Mouse (Mus musculus): ENCODE data around the gene Apobec1. TPM values are rescaled to one million over a fixed set of nuclear protein-coding genes. Genes with fewer than 3 reads are reported as not detected.
A peak's percentile ranks its signal among the peaks of the same experiment; 100 is the strongest.
"Not testable (repeated sequence)": the region's sequence is repeated elsewhere in the genome, so short reads cannot be mapped to it uniquely, and the experiment has no call there.

Apobec1 gene
- total and polyA plus RNA-seq, 3 experiments, result 39.6 to 42.6 (median 41.9) TPM

- DNase-seq (ENCODE audit: extremely low read depth); H3K79me2 ChIP-seq (replicated peaks; ENCODE audit: control insufficient read depth, extremely low read depth, insufficient read depth, poor library complexity, severe bottlenecking); H3K4me2 ChIP-seq (ENCODE audit: insufficient read depth, low read depth, poor library complexity, severe bottlenecking); H3K27me3 ChIP-seq (replicated peaks); H3K27ac ChIP-seq (ENCODE audit: insufficient read depth, low read depth); in situ Hi-C loops (cut with MboI; ENCODE audit: low pct_ligation_motif_present, low pct_unique_long_range_greater_than_20kb, low sequenced_read_pairs); dilution Hi-C loops (cut with MboI; ENCODE audit: extremely low pct_ligation_motif_present, extremely low pct_unique_long_range_greater_than_20kb, low sequenced_read_pairs); H3K9me3 ChIP-seq (replicated peaks; ENCODE audit: low read length); H3K36me3 ChIP-seq (replicated peaks in 1 of 2; ENCODE audit: control insufficient read depth in 1 of 2, insufficient read depth in 1 of 2, low read length in 1 of 2); H3K9ac ChIP-seq (ENCODE audit: insufficient read depth, low read depth); H3K4me3 ChIP-seq (replicated peaks in 1 of 3; ENCODE audit: low read depth in 2 of 3, low read length in 2 of 3, poor library complexity in 1 of 3): not testable (repeated sequence)
- TF ChIP-seq ZNF384 (IDR thresholded peaks at IDR 0.05; ENCODE audit: low read depth, low read length), result peak; percentile 66
- peaks cover 9 to 29% of the 10 kb centered on the region in 2 experiments for H3K4me1 ChIP-seq (ENCODE audit: control insufficient read depth in 1 of 2, insufficient read depth in 2 of 2)
These were observed 59.8 kb downstream of the Apobec1 start for GRCm38 (mm10) chr6:122542459-122542858.

- peaks cover 4% of the 10 kb centered on the region for H3K9me3 ChIP-seq (replicated peaks; ENCODE audit: low read length)
- no peak overlapping the region for H3K4me3 ChIP-seq (replicated peaks in 1 of 3; ENCODE audit: low read depth in 2 of 3, low read length in 2 of 3, poor library complexity in 1 of 3)
- TF ChIP-seq RAD21 (IDR thresholded peaks at IDR 0.05; ENCODE audit: low read depth, low read length), result no peak
- no peak for TF ChIP-seq HCFC1 (IDR thresholded peaks at IDR 0.05; ENCODE audit: low read depth, low read length)
- TF ChIP-seq MYC (IDR thresholded peaks at IDR 0.05; ENCODE audit: low read depth, low read length), result no peak
- TF ChIP-seq JUN (IDR thresholded peaks at IDR 0.05; ENCODE audit: insufficient read depth, low read depth, low read length), result no peak
- TF ChIP-seq TCF12 (IDR thresholded peaks at IDR 0.05; ENCODE audit: low read depth, low read length), result no peak
- TF ChIP-seq SIN3A (IDR thresholded peaks at IDR 0.05; ENCODE audit: low read length), result no peak
- no peak for TF ChIP-seq PAX5 (IDR thresholded peaks at IDR 0.05; ENCODE audit: low read length)
- TF ChIP-seq ZMIZ1 (IDR thresholded peaks at IDR 0.05; ENCODE audit: low read depth, low read length), result no peak
- no peak for TF ChIP-seq POLR2A (IDR thresholded peaks at IDR 0.05; ENCODE audit: low read depth, low read length)
- no peaks in the 10 kb centered on the region for H3K36me3 ChIP-seq (replicated peaks in 1 of 2; ENCODE audit: control insufficient read depth in 1 of 2, insufficient read depth in 1 of 2, low read length in 1 of 2)
- dilution Hi-C loops (cut with MboI; ENCODE audit: extremely low pct_ligation_motif_present, extremely low pct_unique_long_range_greater_than_20kb, low sequenced_read_pairs) (no loop called here), in situ Hi-C loops (cut with MboI; ENCODE audit: low pct_ligation_motif_present, low pct_unique_long_range_greater_than_20kb, low sequenced_read_pairs) (no loop called here)
- no peaks in the 10 kb centered on the region for H3K79me2 ChIP-seq (replicated peaks; ENCODE audit: control insufficient read depth, extremely low read depth, insufficient read depth, poor library complexity, severe bottlenecking)
- H3K9ac ChIP-seq (ENCODE audit: insufficient read depth, low read depth), result no peak overlapping the region
- H3K27me3 ChIP-seq (replicated peaks), result no peaks in the 10 kb centered on the region
- no peak overlapping the region for H3K27ac ChIP-seq (ENCODE audit: insufficient read depth, low read depth)
- DNase-seq (ENCODE audit: extremely low read depth), result no peak
- peaks cover 5 to 15% of the 10 kb centered on the region in 2 experiments for H3K4me1 ChIP-seq (ENCODE audit: control insufficient read depth in 1 of 2, insufficient read depth in 2 of 2)
- no peak overlapping the region for H3K4me2 ChIP-seq (ENCODE audit: insufficient read depth, low read depth, poor library complexity, severe bottlenecking)
These were observed 62.7 kb downstream of the Apobec1 start for GRCm38 (mm10) chr6:122539564-122539963.

- Histone ChIP-seq H3K4me1 (ENCODE audit: control insufficient read depth in 1 of 2, insufficient read depth in 2 of 2) (peaks cover 8 to 33% of the 10 kb centered on the region in 2 experiments), H3K4me3 (replicated peaks in 1 of 3; ENCODE audit: low read depth in 2 of 3, low read length in 2 of 3, poor library complexity in 1 of 3) (no peak overlapping the region), H3K4me2 (ENCODE audit: insufficient read depth, low read depth, poor library complexity, severe bottlenecking) (no peak overlapping the region; the same call in 1 of the 2 replicates), H3K79me2 (replicated peaks; ENCODE audit: control insufficient read depth, extremely low read depth, insufficient read depth, poor library complexity, severe bottlenecking) (no peaks in the 10 kb centered on the region), H3K9ac (ENCODE audit: insufficient read depth, low read depth) (no peak overlapping the region), H3K27ac (ENCODE audit: insufficient read depth, low read depth) (no peak overlapping the region), H3K27me3 (replicated peaks) (peaks cover 2% of the 10 kb centered on the region), H3K9me3 (replicated peaks; ENCODE audit: low read length) (peaks cover 7% of the 10 kb centered on the region), H3K36me3 (replicated peaks in 1 of 2; ENCODE audit: control insufficient read depth in 1 of 2, insufficient read depth in 1 of 2, low read length in 1 of 2) (no peaks in the 10 kb centered on the region)
- peak; percentile 70 for DNase-seq (ENCODE audit: extremely low read depth)
- in situ Hi-C loops (cut with MboI; ENCODE audit: low pct_ligation_motif_present, low pct_unique_long_range_greater_than_20kb, low sequenced_read_pairs), result no loop called here
- dilution Hi-C loops (cut with MboI; ENCODE audit: extremely low pct_ligation_motif_present, extremely low pct_unique_long_range_greater_than_20kb, low sequenced_read_pairs), result no loop called here
- no peak for TF ChIP-seq ZKSCAN1 (IDR thresholded peaks at IDR 0.05; ENCODE audit: borderline replicate concordance, low read depth, low read length)
- TF ChIP-seq CHD1 (IDR thresholded peaks at IDR 0.05; ENCODE audit: low read depth, low read length), result no peak
- no peak for TF ChIP-seq TBP (conservative IDR thresholded peaks at IDR 0.05; ENCODE audit: low read depth, low read length)
- TF ChIP-seq IRF4 (IDR thresholded peaks at IDR 0.05; ENCODE audit: low read depth, low read length), result peak; percentile 52; the same call in 1 of the 2 replicates
- no peak for TF ChIP-seq HCFC1 (IDR thresholded peaks at IDR 0.05; ENCODE audit: low read depth, low read length)
- no peak for TF ChIP-seq CHD2 (IDR thresholded peaks at IDR 0.05; ENCODE audit: low read length)
- TF ChIP-seq ETS1 (conservative IDR thresholded peaks at IDR 0.05; ENCODE audit: low read depth, low read length), result peak; percentile 52
- peak; percentile 48; the same call in 1 of the 2 replicates for TF ChIP-seq MEF2A (IDR thresholded peaks at IDR 0.05; ENCODE audit: borderline replicate concordance, low read depth, low read length)
- no peak for TF ChIP-seq PAX5 (IDR thresholded peaks at IDR 0.05; ENCODE audit: low read length)
- no peak for TF ChIP-seq ZMIZ1 (IDR thresholded peaks at IDR 0.05; ENCODE audit: low read depth, low read length)
- TF ChIP-seq MAFK (IDR thresholded peaks at IDR 0.05; ENCODE audit: insufficient replicate concordance, low read length), result peak; percentile 70; the same call in 1 of the 2 replicates
- no peak for TF ChIP-seq NRF1 (IDR thresholded peaks at IDR 0.05; ENCODE audit: low read depth, low read length)
- TF ChIP-seq NELFE (IDR thresholded peaks at IDR 0.05; ENCODE audit: low read depth, low read length), result no peak
- TF ChIP-seq RAD21 (IDR thresholded peaks at IDR 0.05; ENCODE audit: low read depth, low read length), result no peak
- 0 out of 2 replicates have a peak, but pooled peaks have one; percentile 34 for TF ChIP-seq MYC (IDR thresholded peaks at IDR 0.05; ENCODE audit: low read depth, low read length)
- no peak for TF ChIP-seq JUN (IDR thresholded peaks at IDR 0.05; ENCODE audit: insufficient read depth, low read depth, low read length)
- no peak for TF ChIP-seq UBTF (IDR thresholded peaks at IDR 0.05; ENCODE audit: low read depth, low read length)
- TF ChIP-seq MXI1 (IDR thresholded peaks at IDR 0.05; ENCODE audit: low read depth, low read length), result no peak
- TF ChIP-seq ZC3H11A (IDR thresholded peaks at IDR 0.05; ENCODE audit: low read depth, low read length), result no peak
- peak; percentile 67; the same call in 1 of the 2 replicates for TF ChIP-seq TCF12 (IDR thresholded peaks at IDR 0.05; ENCODE audit: low read depth, low read length)
- TF ChIP-seq MAZ (IDR thresholded peaks at IDR 0.05; ENCODE audit: low read depth, low read length), result peak; percentile 53
- no peak for TF ChIP-seq USF1 (IDR thresholded peaks at IDR 0.05; ENCODE audit: low read depth, low read length)
These were observed 68.2 kb downstream of the Apobec1 start for GRCm38 (mm10) chr6:122534032-122534431.

All from CH12.LX (cell line).